Mouse (Mus musculus): Measurements from ENCODE around the gene Msl3.
"Not testable (repeated sequence)": the region's sequence is repeated elsewhere in the genome, so short reads cannot be mapped to it uniquely, and the experiment has no call there.

Msl3 gene

GRCm38 (mm10) chrX:168673525-168674406 lies at the start of gene Msl3:
Gene Msl3 (minus strand): TSS chrX:168673898.
- DNase-seq, result peak; percentile 82

GRCm38 (mm10) chrX:168717969-168718368 lies 44.3 kb upstream of the Msl3 start:
- peak; percentile 7 for DNase-seq

GRCm38 (mm10) chrX:168674407-168674962 lies 787 bp upstream of the Msl3 start:
- DNase-seq, result no peak

- DNase-seq, result peak; percentile 0
These were observed 679 bp downstream of the Msl3 start for GRCm38 (mm10) chrX:168672913-168673524.

GRCm38 (mm10) chrX:168672425-168672824 lies 1.3 kb downstream of the Msl3 start:
- DNase-seq, result peak; percentile 61

GRCm38 (mm10) chrX:168663982-168664689 lies 9.6 kb downstream of the Msl3 start:
- peak; percentile 55 for DNase-seq

GRCm38 (mm10) chrX:168660236-168660635 lies 13.5 kb downstream of the Msl3 start:
- DNase-seq, result no peak

- not testable (repeated sequence) for DNase-seq
These were observed 13.9 kb downstream of the Msl3 start for GRCm38 (mm10) chrX:168659803-168660202.

- DNase-seq, result no peak
These were observed 14.4 kb downstream of the Msl3 start for GRCm38 (mm10) chrX:168659275-168659674.

GRCm38 (mm10) chrX:168657795-168658194 lies 15.9 kb downstream of the Msl3 start:
- DNase-seq, result no peak

- no peak for DNase-seq
These were observed 24.4 kb downstream of the Msl3 start for GRCm38 (mm10) chrX:168649336-168649735.

GRCm38 (mm10) chrX:168647746-168648145 lies 26.0 kb downstream of the Msl3 start:
- DNase-seq, result no peak

- no peak for DNase-seq
These were observed 30.2 kb downstream of the Msl3 start for GRCm38 (mm10) chrX:168643451-168643850.

GRCm38 (mm10) chrX:168639556-168640356 lies 33.9 kb downstream of the Msl3 start:
- peak; percentile 75 for DNase-seq

All from lung, postnatal 14 days (tissue).